Mouse (Mus musculus): ENCODE measurements around the gene Ric8a.

GRCm38 (mm10) chr7:140912293-140912692 is 55.5 kb downstream of the Ric8a start:
- TF ChIP-seq FOSL1 (IDR thresholded peaks at IDR 0.05; ENCODE audit: insufficient read depth, low read length, poor library complexity, severe bottlenecking) (no peak), CEBPB (IDR thresholded peaks at IDR 0.05; ENCODE audit: low read depth) (no peak), CTCF (IDR thresholded peaks at IDR 0.05; ENCODE audit: control insufficient read depth, insufficient read depth, insufficient read length) (no peak), MYOG (IDR thresholded peaks at IDR 0.05; ENCODE audit: control insufficient read depth, extremely low read depth, insufficient read length) (no peak), USF1 (IDR thresholded peaks at IDR 0.05; ENCODE audit: low read depth) (no peak), MAX (IDR thresholded peaks at IDR 0.05) (no peak), MYOD1 (IDR thresholded peaks at IDR 0.05; ENCODE audit: control insufficient read depth, insufficient read length, low read depth) (no peak)
